Mouse (Mus musculus) forebrain, embryonic 16.5 days (tissue): ENCODE data around the gene Inpp4b. TPM values are rescaled to one million over a fixed set of nuclear protein-coding genes. Genes with fewer than 3 reads are reported as not detected.

Source experiments
- ATAC-seq: fragments of 200-750 bp; cut with Nextera tagmentation; 2 replicates; pipeline ENCODE4 v1.8.0; 2017; ENCODE audit warnings: mild to moderate bottlenecking, moderate library complexity
- H3K27ac ChIP-seq: fragments of 300-500 bp; sonication (generic); 2 replicates; pipeline ENCODE4 v1.5.1; 2014; ENCODE audit warnings: low read length, control low read depth
- H3K27me3 ChIP-seq: fragments of 300-500 bp; sonication (generic); replicated peaks from 2 replicates; pipeline ENCODE4 v1.6.1; 2014; ENCODE audit warnings: low read length; ENCODE audit not compliant: control insufficient read depth, insufficient read depth
- H3K36me3 ChIP-seq: fragments of 300-500 bp; sonication (generic); 2 replicates; pipeline ENCODE4 v1.6.1; 2014; ENCODE audit not compliant: control insufficient read depth, insufficient read depth
- H3K4me1 ChIP-seq: fragments of 300-500 bp; sonication (generic); replicated peaks from 2 replicates; pipeline ENCODE4 v1.6.1; 2014; ENCODE audit warnings: low read length; ENCODE audit not compliant: control insufficient read depth, insufficient read depth
- H3K4me2 ChIP-seq: fragments of 300-500 bp; sonication (generic); 2 replicates; pipeline ENCODE4 v1.6.1; 2014; ENCODE audit warnings: mild to moderate bottlenecking, low read length, control low read depth
- H3K4me3 ChIP-seq: fragments of 300-500 bp; sonication (generic); replicated peaks from 2 replicates; pipeline ENCODE4 v1.5.1; 2014; ENCODE audit warnings: mild to moderate bottlenecking, low read length, control low read depth
- H3K9ac ChIP-seq: fragments of 300-500 bp; sonication (generic); replicated peaks from 2 replicates; pipeline ENCODE4 v1.6.1; 2014; ENCODE audit warnings: low read depth, low read length, control low read depth
- H3K9me3 ChIP-seq: fragments of 300-500 bp; sonication (generic); 2 replicates; pipeline ENCODE4 v1.6.1; 2016; ENCODE audit warnings: low read length; ENCODE audit not compliant: control insufficient read depth
- WGBS: fragments of 180-500 bp; shearing (Covaris S2); extraction: QIAGEN DNeasy Blood & Tissue Kit; methylation state at CpG from one replicate; pipeline ENCODE4 v1.1.7; 2014; 5-methylcytosine and 5-hydroxymethylcytosine counted together
- polyA plus RNA-seq: library from polyadenylated mRNA; unstranded; fragments of >200 nt; fragmentation: Nextera tagmentation; extraction: Ambion mirVana; gene quantifications from 2 replicates; pipeline ENCODE4 v1.2.1, GENCODE M21; 2015

The Inpp4b gene
- polyA plus RNA-seq, 1 experiment from 2014 or later: 6.5 TPM

- Histone ChIP-seq H3K4me2 (no peak overlapping the region), H3K9ac (no peak overlapping the region), H3K4me3 (no peak overlapping the region), H3K4me1 (0 out of 2 replicates have a peak, but pooled peaks cover 3% of the 10 kb centered on the region), H3K36me3 (no peaks in the 10 kb centered on the region), H3K27ac (no peak overlapping the region), H3K9me3 (no peaks in the 10 kb centered on the region), H3K27me3 (no peaks in the 10 kb centered on the region)
- ATAC-seq: 0 out of 2 replicates have a peak, but pooled peaks have one; percentile 23
- 1% methylated on average over 4 of the region's 4 CpGs for WGBS
Measured at GRCm38 (mm10) chr8:81527661-81528060, 185.3 kb downstream of the Inpp4b start.

GRCm38 (mm10) chr8:81538310-81538709, 196.0 kb downstream of the Inpp4b start:
- H3K4me2 ChIP-seq: no peak overlapping the region
- WGBS: 93% methylated on average over 3 of the region's 3 CpGs
- H3K9ac ChIP-seq: no peak overlapping the region
- H3K36me3 ChIP-seq: no peaks in the 10 kb centered on the region
- no peak overlapping the region for H3K4me3 ChIP-seq
- H3K27ac ChIP-seq: no peak overlapping the region
- ATAC-seq: no peak
- H3K4me1 ChIP-seq: no peaks in the 10 kb centered on the region
- H3K27me3 ChIP-seq: no peaks in the 10 kb centered on the region
- H3K9me3 ChIP-seq: no peaks in the 10 kb centered on the region

- 87% methylated on average over 4 of the region's 4 CpGs for WGBS
- no peak overlapping the region for H3K9ac ChIP-seq
- no peaks in the 10 kb centered on the region for H3K36me3 ChIP-seq
- H3K4me1 ChIP-seq: no peaks in the 10 kb centered on the region
- no peak for ATAC-seq
- H3K27me3 ChIP-seq: no peaks in the 10 kb centered on the region
- no peak overlapping the region for H3K4me2 ChIP-seq
- H3K27ac ChIP-seq: no peak overlapping the region
- H3K4me3 ChIP-seq: no peak overlapping the region
- no peaks in the 10 kb centered on the region for H3K9me3 ChIP-seq
Measured at GRCm38 (mm10) chr8:81558550-81558949, 216.2 kb downstream of the Inpp4b start.

- no peak overlapping the region for H3K4me3 ChIP-seq
- no peaks in the 10 kb centered on the region for H3K9me3 ChIP-seq
- no peaks in the 10 kb centered on the region for H3K36me3 ChIP-seq
- WGBS: 69% methylated on average over 1 of the region's 1 CpGs
- no peak for ATAC-seq
- H3K4me1 ChIP-seq: no peaks in the 10 kb centered on the region
- no peak overlapping the region for H3K4me2 ChIP-seq
- no peak overlapping the region for H3K27ac ChIP-seq
- H3K27me3 ChIP-seq: no peaks in the 10 kb centered on the region
- H3K9ac ChIP-seq: no peak overlapping the region
Measured at GRCm38 (mm10) chr8:81562405-81562804, 220.0 kb downstream of the Inpp4b start.

GRCm38 (mm10) chr8:81565484-81565883, 223.1 kb downstream of the Inpp4b start:
- Histone ChIP-seq H3K4me1 (no peaks in the 10 kb centered on the region), H3K27me3 (no peaks in the 10 kb centered on the region), H3K9ac (no peak overlapping the region), H3K9me3 (no peaks in the 10 kb centered on the region), H3K4me3 (no peak overlapping the region), H3K4me2 (no peak overlapping the region), H3K27ac (no peak overlapping the region), H3K36me3 (no peaks in the 10 kb centered on the region)
- 91% methylated on average over 4 of the region's 4 CpGs for WGBS
- no peak for ATAC-seq

GRCm38 (mm10) chr8:81572319-81573104, 230.2 kb downstream of the Inpp4b start:
- 88% methylated on average over 1 of the region's 1 CpGs for WGBS
- ATAC-seq: no peak
- no peaks in the 10 kb centered on the region for H3K9me3 ChIP-seq
- H3K27ac ChIP-seq: no peak overlapping the region
- no peak overlapping the region for H3K4me3 ChIP-seq
- no peak overlapping the region for H3K4me2 ChIP-seq
- no peaks in the 10 kb centered on the region for H3K36me3 ChIP-seq
- no peaks in the 10 kb centered on the region for H3K4me1 ChIP-seq
- H3K27me3 ChIP-seq: no peaks in the 10 kb centered on the region
- H3K9ac ChIP-seq: no peak overlapping the region

- no peak overlapping the region for H3K27ac ChIP-seq
- H3K4me3 ChIP-seq: no peak overlapping the region
- no peaks in the 10 kb centered on the region for H3K36me3 ChIP-seq
- H3K4me1 ChIP-seq: no peaks in the 10 kb centered on the region
- no peaks in the 10 kb centered on the region for H3K27me3 ChIP-seq
- H3K9me3 ChIP-seq: no peaks in the 10 kb centered on the region
- ATAC-seq: no peak
- no peak overlapping the region for H3K4me2 ChIP-seq
- WGBS: 92% methylated on average over 3 of the region's 3 CpGs
- H3K9ac ChIP-seq: no peak overlapping the region
Measured at GRCm38 (mm10) chr8:81575268-81575917, 233.0 kb downstream of the Inpp4b start.

- no peaks in the 10 kb centered on the region for H3K27me3 ChIP-seq
- no peak for ATAC-seq
- no peak overlapping the region for H3K27ac ChIP-seq
- 57% methylated on average over 3 of the region's 3 CpGs for WGBS
- H3K4me2 ChIP-seq: no peak overlapping the region
- no peaks in the 10 kb centered on the region for H3K4me1 ChIP-seq
- no peaks in the 10 kb centered on the region for H3K9me3 ChIP-seq
- H3K36me3 ChIP-seq: no peaks in the 10 kb centered on the region
- no peak overlapping the region for H3K4me3 ChIP-seq
- no peak overlapping the region for H3K9ac ChIP-seq
Measured at GRCm38 (mm10) chr8:81578951-81579350, 236.6 kb downstream of the Inpp4b start.

GRCm38 (mm10) chr8:81581817-81582437, 239.6 kb downstream of the Inpp4b start:
- Histone ChIP-seq H3K9me3 (no peaks in the 10 kb centered on the region), H3K4me1 (no peaks in the 10 kb centered on the region), H3K9ac (no peak overlapping the region), H3K27ac (no peak overlapping the region), H3K4me2 (no peak overlapping the region), H3K27me3 (no peaks in the 10 kb centered on the region), H3K36me3 (no peaks in the 10 kb centered on the region), H3K4me3 (no peak overlapping the region)
- no peak for ATAC-seq
- 84% methylated on average over 2 of the region's 2 CpGs for WGBS
